Mouse (Mus musculus) thymus, adult 2 months (tissue): Measurements from ENCODE around the gene Inpp4a.

Experiments used
- CTCF ChIP-seq: fragments of 200-500 bp; IDR thresholded peaks from 2 replicates; pipeline ENCODE4 v1.5.1; 2012; ENCODE audit warnings: mild to moderate bottlenecking, control low read depth, low read length, moderate library complexity, borderline replicate concordance; ENCODE audit not compliant: control insufficient read depth, poor library complexity, insufficient read depth; ENCODE audit errors: extremely low read depth
- POLR2A ChIP-seq: fragments of 200-500 bp; IDR thresholded peaks from 2 replicates; pipeline ENCODE4 v1.6.1; 2012; ENCODE audit warnings: mild to moderate bottlenecking, low read length, control low read depth, moderate library complexity; ENCODE audit not compliant: control insufficient read depth, poor library complexity, insufficient read depth; ENCODE audit errors: extremely low read depth

- TF ChIP-seq POLR2A = no peak
- no peak for TF ChIP-seq CTCF
Measured at GRCm38 (mm10) chr1:37342524-37342923, 42.9 kb downstream of the Inpp4a start.
